Mouse (Mus musculus) hindbrain, embryonic 12.5 days (tissue): ENCODE data around the gene Hip1. TPM values are rescaled to one million over a fixed set of nuclear protein-coding genes. Genes with fewer than 3 reads are reported as not detected.

Experiments
- ATAC-seq: fragments of 200-750 bp; cut with Nextera tagmentation; 2 replicates; pipeline ENCODE4 v1.8.0; 2017; ENCODE audit warnings: moderate TSS enrichment; ENCODE audit not compliant: low FRiP score
- H3K27ac ChIP-seq: fragments of 300-500 bp; sonication (generic); 2 replicates; pipeline ENCODE4 v1.5.1; 2016; ENCODE audit warnings: mild to moderate bottlenecking
- H3K27me3 ChIP-seq: fragments of 300-500 bp; sonication (generic); 2 replicates; pipeline ENCODE4 v1.6.1; 2016; ENCODE audit warnings: mild to moderate bottlenecking
- H3K36me3 ChIP-seq: fragments of 300-500 bp; sonication (generic); 2 replicates; pipeline ENCODE4 v1.6.1; 2016; ENCODE audit warnings: mild to moderate bottlenecking
- H3K4me1 ChIP-seq: fragments of 300-500 bp; sonication (generic); 2 replicates; pipeline ENCODE4 v1.6.1; 2016
- H3K4me2 ChIP-seq: fragments of 300-500 bp; sonication (generic); replicated peaks from 2 replicates; pipeline ENCODE4 v1.6.1; 2016; ENCODE audit warnings: mild to moderate bottlenecking
- H3K4me3 ChIP-seq: fragments of 300-500 bp; sonication (generic); 2 replicates; pipeline ENCODE4 v1.5.1; 2016; ENCODE audit warnings: mild to moderate bottlenecking
- H3K9ac ChIP-seq: fragments of 300-500 bp; sonication (generic); 2 replicates; pipeline ENCODE4 v1.6.1; 2016; ENCODE audit warnings: mild to moderate bottlenecking, moderate library complexity
- H3K9me3 ChIP-seq: fragments of 300-500 bp; sonication (generic); replicated peaks from 2 replicates; pipeline ENCODE4 v1.6.1; 2016; ENCODE audit warnings: mild to moderate bottlenecking
- WGBS: fragments of 180-500 bp; shearing (Covaris S2); methylation state at CpG from one replicate; pipeline ENCODE4 v1.1.7; 2016; 5-methylcytosine and 5-hydroxymethylcytosine counted together
- polyA plus RNA-seq: library from polyadenylated mRNA; unstranded; fragments of >200 nt; fragmentation: Nextera tagmentation; extraction: Ambion mirVana; gene quantifications from 2 replicates; pipeline ENCODE4 v1.2.1, GENCODE M21; 2016

Hip1 gene
- polyA plus RNA-seq, 1 experiment from 2014 or later, result 68.0 TPM

DNA sequence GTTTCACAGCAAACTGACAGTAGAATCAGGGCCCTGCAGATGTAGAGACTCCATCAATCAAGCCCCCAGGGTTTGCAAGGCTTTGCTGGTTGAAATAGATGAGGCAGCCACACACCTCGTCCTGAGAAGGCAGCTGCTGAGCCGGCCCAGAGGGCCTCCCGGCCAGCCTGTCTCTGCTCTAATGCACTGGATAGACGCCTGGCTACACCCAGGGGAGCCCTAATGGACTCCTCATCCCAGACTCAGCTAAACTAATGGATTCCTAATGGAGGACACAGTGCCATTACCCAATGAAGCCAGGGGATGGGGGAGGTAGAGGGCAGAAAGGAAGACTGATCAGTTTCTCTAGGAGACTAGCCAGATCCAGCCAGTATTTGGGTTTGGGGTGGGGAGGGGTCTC lies 12.1 kb upstream of the Hip1 start:
- Histone ChIP-seq H3K27me3 (no peaks in the 10 kb centered on the region), H3K4me1 (peaks cover 5% of the 10 kb centered on the region; the same call in 1 of the 2 replicates), H3K36me3 (no peaks in the 10 kb centered on the region), H3K27ac (peak overlapping the region; percentile 82), H3K4me2 (no peak overlapping the region), H3K9ac (no peak overlapping the region), H3K4me3 (no peak overlapping the region), H3K9me3 (no peaks in the 10 kb centered on the region)
- WGBS, result 28% methylated on average over 4 of the region's 4 CpGs
- peak; percentile 87 for ATAC-seq

GRCm38 (mm10) chr5:135556259-135556658 lies 11.3 kb upstream of the Hip1 start:
- no peak for ATAC-seq
- H3K4me1 ChIP-seq, result peaks cover 5% of the 10 kb centered on the region; the same call in 1 of the 2 replicates
- H3K9ac ChIP-seq, result no peak overlapping the region
- no peak overlapping the region for H3K4me2 ChIP-seq
- H3K27ac ChIP-seq, result peak overlapping the region; percentile 82
- WGBS, result 74% methylated on average over 4 of the region's 4 CpGs
- H3K9me3 ChIP-seq, result no peaks in the 10 kb centered on the region
- no peaks in the 10 kb centered on the region for H3K27me3 ChIP-seq
- no peaks in the 10 kb centered on the region for H3K36me3 ChIP-seq
- H3K4me3 ChIP-seq, result no peak overlapping the region

DNA sequence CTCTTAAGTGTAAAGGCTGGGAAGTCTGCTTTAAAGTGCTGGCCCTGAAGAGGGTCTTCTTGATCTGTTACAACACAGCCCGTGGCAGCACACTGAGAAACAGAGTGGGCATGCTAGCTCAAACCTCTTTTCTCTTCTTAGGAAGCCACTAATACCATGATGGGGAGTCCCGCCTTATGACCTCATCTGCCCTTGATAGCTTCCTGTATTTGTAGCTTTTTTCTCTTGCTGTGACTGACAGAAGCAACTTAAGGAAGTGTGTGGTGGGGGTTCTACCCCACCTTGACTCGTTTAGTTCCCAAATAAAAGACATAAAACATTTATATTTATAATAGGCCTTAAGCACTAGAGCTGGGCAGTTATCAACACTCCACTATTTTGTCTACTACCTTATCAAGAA lies 6.7 kb upstream of the Hip1 start:
- Histone ChIP-seq H3K9ac (no peak overlapping the region), H3K4me1 (peaks cover 2% of the 10 kb centered on the region; the same call in 1 of the 2 replicates), H3K36me3 (no peaks in the 10 kb centered on the region), H3K9me3 (no peaks in the 10 kb centered on the region), H3K27ac (no peak overlapping the region), H3K4me3 (no peak overlapping the region), H3K27me3 (no peaks in the 10 kb centered on the region), H3K4me2 (no peak overlapping the region)
- 78% methylated on average over 3 of the region's 3 CpGs for WGBS
- no peak for ATAC-seq

DNA sequence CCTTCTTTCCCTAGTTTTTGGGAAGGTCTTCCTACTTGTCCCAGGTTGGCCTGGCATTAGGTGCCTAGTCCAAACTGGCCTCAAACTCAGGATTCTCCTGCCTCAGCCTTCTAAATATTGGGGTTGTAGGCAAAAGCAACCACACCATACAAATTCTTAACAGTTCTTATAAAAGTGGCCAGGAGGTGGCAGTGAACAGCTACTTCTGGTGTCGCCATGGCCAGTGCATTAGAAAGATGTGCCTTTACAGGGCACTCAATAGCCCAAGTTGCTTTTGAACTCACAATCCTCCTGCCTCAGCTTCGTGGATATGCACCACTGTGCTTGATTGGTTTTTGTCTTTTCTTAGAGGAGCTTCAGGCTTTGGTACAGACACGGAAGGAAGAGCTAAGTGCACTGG lies 6.0 kb upstream of the Hip1 start:
- Histone ChIP-seq H3K36me3 (no peaks in the 10 kb centered on the region), H3K27me3 (no peaks in the 10 kb centered on the region), H3K9ac (no peak overlapping the region), H3K4me2 (no peak overlapping the region), H3K27ac (no peak overlapping the region), H3K4me3 (no peak overlapping the region), H3K9me3 (no peaks in the 10 kb centered on the region), H3K4me1 (no peaks in the 10 kb centered on the region)
- 23% methylated on average over 3 of the region's 3 CpGs for WGBS
- no peak for ATAC-seq

- Histone ChIP-seq H3K4me1 (peaks cover 11% of the 10 kb centered on the region), H3K9ac (no peak overlapping the region), H3K4me2 (no peak overlapping the region), H3K36me3 (no peaks in the 10 kb centered on the region), H3K4me3 (no peak overlapping the region), H3K9me3 (no peaks in the 10 kb centered on the region), H3K27me3 (no peaks in the 10 kb centered on the region), H3K27ac (no peak overlapping the region)
- WGBS, result 73% methylated on average over 2 of the region's 2 CpGs
- ATAC-seq, result no peak
These were observed 3.1 kb upstream of the Hip1 start for GRCm38 (mm10) chr5:135547990-135548389.

DNA sequence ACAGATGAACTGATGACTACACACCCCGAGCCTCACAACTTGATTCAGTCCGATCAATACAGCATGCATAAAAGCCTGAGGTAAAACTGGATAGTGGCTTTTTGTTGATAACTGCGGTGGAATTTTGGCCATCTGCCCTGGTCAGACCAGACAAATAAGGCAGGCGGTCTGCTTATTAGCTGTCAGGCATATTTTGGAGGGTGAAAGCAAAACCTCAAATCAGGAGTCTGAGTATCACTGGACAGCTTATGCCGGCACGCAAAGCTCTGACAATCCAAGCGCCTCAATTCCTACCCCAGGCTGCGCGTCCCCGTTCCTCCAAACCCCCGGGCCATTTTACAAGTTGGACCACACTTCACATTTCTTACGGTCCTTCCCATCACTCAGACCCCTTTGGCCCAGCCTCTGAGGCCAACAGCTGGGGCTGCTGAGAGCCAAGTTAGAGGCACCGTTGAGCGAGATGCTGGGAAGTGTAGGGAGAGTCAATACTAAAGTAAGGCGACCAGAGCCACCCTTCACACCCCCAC lies 825 bp downstream of the Hip1 start:
- Histone ChIP-seq H3K9ac (peak overlapping the region; percentile 65), H3K4me3 (peak overlapping the region; percentile 58), H3K36me3 (no peaks in the 10 kb centered on the region), H3K4me1 (peaks cover 11% of the 10 kb centered on the region), H3K27ac (peak overlapping the region; percentile 66; the same call in 1 of the 2 replicates), H3K9me3 (no peaks in the 10 kb centered on the region), H3K27me3 (no peaks in the 10 kb centered on the region), H3K4me2 (peak overlapping the region; percentile 94)
- WGBS, result 5% methylated on average over 15 of the region's 15 CpGs
- ATAC-seq, result no peak

- Histone ChIP-seq H3K4me2 (no peak overlapping the region), H3K27ac (no peak overlapping the region), H3K36me3 (no peaks in the 10 kb centered on the region), H3K4me3 (no peak overlapping the region), H3K27me3 (no peaks in the 10 kb centered on the region), H3K4me1 (no peaks in the 10 kb centered on the region), H3K9ac (no peak overlapping the region), H3K9me3 (no peaks in the 10 kb centered on the region)
- ATAC-seq, result no peak
- 81% methylated on average over 10 of the region's 10 CpGs for WGBS
These were observed 7.1 kb downstream of the Hip1 start for GRCm38 (mm10) chr5:135537794-135538214.

GRCm38 (mm10) chr5:135537326-135537725 lies 7.6 kb downstream of the Hip1 start:
- H3K9me3 ChIP-seq, result no peaks in the 10 kb centered on the region
- H3K27me3 ChIP-seq, result no peaks in the 10 kb centered on the region
- WGBS, result 79% methylated on average over 4 of the region's 4 CpGs
- no peaks in the 10 kb centered on the region for H3K4me1 ChIP-seq
- no peak for ATAC-seq
- no peak overlapping the region for H3K4me3 ChIP-seq
- no peak overlapping the region for H3K4me2 ChIP-seq
- H3K36me3 ChIP-seq, result no peaks in the 10 kb centered on the region
- no peak overlapping the region for H3K9ac ChIP-seq
- H3K27ac ChIP-seq, result no peak overlapping the region

- H3K4me2 ChIP-seq, result no peak overlapping the region
- no peaks in the 10 kb centered on the region for H3K9me3 ChIP-seq
- no peaks in the 10 kb centered on the region for H3K36me3 ChIP-seq
- H3K27ac ChIP-seq, result no peak overlapping the region
- no peaks in the 10 kb centered on the region for H3K27me3 ChIP-seq
- no peak overlapping the region for H3K9ac ChIP-seq
- ATAC-seq, result no peak
- no peaks in the 10 kb centered on the region for H3K4me1 ChIP-seq
- no peak overlapping the region for H3K4me3 ChIP-seq
These were observed 9.1 kb downstream of the Hip1 start for GRCm38 (mm10) chr5:135535867-135536266.

DNA sequence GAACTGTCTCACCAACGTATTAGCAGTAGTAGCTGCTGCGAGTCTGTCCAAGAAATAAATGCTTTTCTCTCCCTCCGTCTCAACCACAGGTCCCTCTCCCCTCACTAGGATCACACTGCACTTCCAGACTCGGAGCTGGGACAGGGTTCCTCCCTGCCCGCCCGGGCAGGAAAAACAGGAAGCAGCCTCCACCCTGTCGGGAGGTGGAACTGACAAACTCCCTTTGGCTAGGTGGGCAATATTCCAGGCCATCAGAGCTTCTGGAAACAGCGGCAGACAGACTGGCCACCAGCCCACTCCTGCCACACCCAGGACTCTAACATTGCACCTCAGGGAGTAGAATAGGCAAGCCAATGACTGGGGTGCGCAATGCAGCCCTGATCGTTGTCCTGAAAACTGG lies 11.5 kb downstream of the Hip1 start:
- Histone ChIP-seq H3K4me2 (no peak overlapping the region), H3K4me3 (no peak overlapping the region), H3K27ac (no peak overlapping the region), H3K9ac (no peak overlapping the region), H3K4me1 (0 out of 2 replicates have a peak, but pooled peaks cover 2% of the 10 kb centered on the region), H3K36me3 (no peaks in the 10 kb centered on the region), H3K27me3 (no peaks in the 10 kb centered on the region), H3K9me3 (no peaks in the 10 kb centered on the region)
- no peak for ATAC-seq
- WGBS, result 78% methylated on average over 10 of the region's 10 CpGs

- Histone ChIP-seq H3K27me3 (no peaks in the 10 kb centered on the region), H3K27ac (no peak overlapping the region), H3K9me3 (no peaks in the 10 kb centered on the region), H3K4me1 (0 out of 2 replicates have a peak, but pooled peaks cover 2% of the 10 kb centered on the region), H3K4me3 (no peak overlapping the region), H3K4me2 (no peak overlapping the region), H3K9ac (no peak overlapping the region), H3K36me3 (no peaks in the 10 kb centered on the region)
- 84% methylated on average over 11 of the region's 11 CpGs for WGBS
- no peak for ATAC-seq
These were observed 13.5 kb downstream of the Hip1 start for GRCm38 (mm10) chr5:135531306-135531845.

DNA sequence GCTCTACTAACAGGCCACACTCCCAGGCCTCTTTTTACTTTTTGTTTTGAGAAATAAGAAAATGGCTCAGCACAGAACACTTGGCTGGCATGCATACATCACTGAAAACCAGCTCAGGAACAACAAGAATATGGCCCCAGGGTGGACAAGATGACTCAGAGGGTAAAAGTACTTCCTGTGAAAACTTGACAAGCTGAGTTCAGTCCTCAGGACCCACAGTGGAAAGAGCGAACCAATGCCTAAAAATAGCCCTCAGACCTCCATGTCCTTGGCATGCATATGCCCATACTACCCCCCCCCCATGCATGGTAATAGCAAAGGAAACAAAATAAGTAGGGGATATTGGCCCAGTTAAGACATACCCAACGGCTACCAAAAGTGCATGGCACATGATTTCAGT lies 15.0 kb downstream of the Hip1 start:
- H3K27ac ChIP-seq, result no peak overlapping the region
- no peak overlapping the region for H3K9ac ChIP-seq
- H3K4me2 ChIP-seq, result no peak overlapping the region
- H3K4me3 ChIP-seq, result no peak overlapping the region
- H3K36me3 ChIP-seq, result no peaks in the 10 kb centered on the region
- no peaks in the 10 kb centered on the region for H3K27me3 ChIP-seq
- ATAC-seq, result no peak
- no peaks in the 10 kb centered on the region for H3K9me3 ChIP-seq
- H3K4me1 ChIP-seq, result 0 out of 2 replicates have a peak, but pooled peaks cover 2% of the 10 kb centered on the region
- 83% methylated on average over 2 of the region's 2 CpGs for WGBS

GRCm38 (mm10) chr5:135529310-135529709 lies 15.6 kb downstream of the Hip1 start:
- H3K4me2 ChIP-seq, result no peak overlapping the region
- H3K9ac ChIP-seq, result no peak overlapping the region
- WGBS, result 73% methylated on average over 3 of the region's 3 CpGs
- H3K4me3 ChIP-seq, result no peak overlapping the region
- H3K27me3 ChIP-seq, result no peaks in the 10 kb centered on the region
- no peak overlapping the region for H3K27ac ChIP-seq
- no peaks in the 10 kb centered on the region for H3K36me3 ChIP-seq
- H3K4me1 ChIP-seq, result 0 out of 2 replicates have a peak, but pooled peaks cover 2% of the 10 kb centered on the region
- no peak for ATAC-seq
- H3K9me3 ChIP-seq, result no peaks in the 10 kb centered on the region
